ENCODE assay signal across 8 mouse cellular contexts in genomic region chr15:25680269-25680818, GRCm38 (mm10). TPM values are rescaled to one million over a fixed set of nuclear protein-coding genes. Genes with fewer than 3 reads are reported as not detected.
A peak's percentile ranks its signal among the peaks of the same experiment; 100 is the strongest.
DNase-seq lines count a peak whose midpoint lies in the region; ATAC-seq lines count a peak whose summit lies in the region.

No protein-coding gene starts in this region.

- DNase-seq in kidney, postnatal 10 days: peak; percentile 50
- no peak for DNase-seq in kidney, adult 9 months
- no peak for DNase-seq in right cerebral cortex, adult 18-20 months
- DNase-seq in left cerebral cortex, adult 9 months (ENCODE audit: low spot score in 2 of 2): no peak

- H3K9me3 ChIP-seq in embryonic facial prominence, embryonic 12.5 days: no peaks in the 10 kb centered on the region
- no peaks in the 10 kb centered on the region for H3K9me3 ChIP-seq in hindbrain, embryonic 13.5 days
- no peaks in the 10 kb centered on the region for H3K9me3 ChIP-seq in midbrain, embryonic 13.5 days

- H3K4me1 ChIP-seq in embryonic facial prominence, embryonic 12.5 days: peaks cover 62% of the 10 kb centered on the region
- peaks cover 50% of the 10 kb centered on the region for H3K4me1 ChIP-seq in hindbrain, embryonic 13.5 days (replicated peaks)
- H3K4me1 ChIP-seq in midbrain, embryonic 13.5 days (replicated peaks): peaks cover 45% of the 10 kb centered on the region

- no peaks in the 10 kb centered on the region for H3K36me3 ChIP-seq in embryonic facial prominence, embryonic 12.5 days
- no peaks in the 10 kb centered on the region for H3K36me3 ChIP-seq in hindbrain, embryonic 13.5 days
- no peaks in the 10 kb centered on the region for H3K36me3 ChIP-seq in midbrain, embryonic 13.5 days

- no peak overlapping the region for H3K4me3 ChIP-seq in embryonic facial prominence, embryonic 12.5 days
- no peak overlapping the region for H3K4me3 ChIP-seq in hindbrain, embryonic 13.5 days
- no peak overlapping the region for H3K4me3 ChIP-seq in midbrain, embryonic 13.5 days (replicated peaks)

- H3K9ac ChIP-seq in embryonic facial prominence, embryonic 12.5 days: no peak overlapping the region
- H3K9ac ChIP-seq in hindbrain, embryonic 13.5 days: no peak overlapping the region
- no peak overlapping the region for H3K9ac ChIP-seq in midbrain, embryonic 13.5 days (replicated peaks)

- no peaks in the 10 kb centered on the region for H3K27me3 ChIP-seq in embryonic facial prominence, embryonic 12.5 days
- peaks cover 8% of the 10 kb centered on the region; the same call in 1 of the 2 replicates for H3K27me3 ChIP-seq in hindbrain, embryonic 13.5 days
- peaks cover 8% of the 10 kb centered on the region; the same call in 1 of the 2 replicates for H3K27me3 ChIP-seq in midbrain, embryonic 13.5 days

- H3K27ac ChIP-seq in embryonic facial prominence, embryonic 12.5 days: peak overlapping the region; percentile 72
- 0 out of 2 replicates have a peak overlapping the region, but pooled peaks have one; percentile 9 for H3K27ac ChIP-seq in hindbrain, embryonic 13.5 days
- H3K27ac ChIP-seq in midbrain, embryonic 13.5 days: no peak overlapping the region

- WGBS in embryonic facial prominence, embryonic 12.5 days: 30% methylated on average over 10 of the region's 10 CpGs
- 39% methylated on average over 10 of the region's 10 CpGs for WGBS in hindbrain, embryonic 13.5 days
- 59% methylated on average over 10 of the region's 10 CpGs for WGBS in midbrain, embryonic 13.5 days

- no peak overlapping the region for H3K4me2 ChIP-seq in embryonic facial prominence, embryonic 12.5 days (replicated peaks)
- H3K4me2 ChIP-seq in hindbrain, embryonic 13.5 days: no peak overlapping the region
- no peak overlapping the region for H3K4me2 ChIP-seq in midbrain, embryonic 13.5 days (replicated peaks)

- ATAC-seq in embryonic facial prominence, embryonic 12.5 days (ENCODE audit: insufficient number of reproducible peaks, insufficient read depth, low FRiP score, low TSS enrichment): peak; percentile 36; the same call in 1 of the 2 replicates
- ATAC-seq in hindbrain, embryonic 13.5 days (ENCODE audit: low FRiP score): peak; percentile 63; the same call in 1 of the 2 replicates
- ATAC-seq in midbrain, embryonic 13.5 days: peak; percentile 54; the same call in 1 of the 2 replicates
- no peak for ATAC-seq in inflammation-experienced regulatory T-cells, adult 6 months

RNA-seq across cellular contexts. Expression of gene Myo10, which starts 58.0 kb away (rescaled TPM):
- polyA plus RNA-seq in embryonic facial prominence, embryonic 12.5 days (2016; fragmentation: Nextera tagmentation; extraction: Ambion mirVana): 37.7 and 39.8 TPM in 2 replicates
- polyA plus RNA-seq in hindbrain, embryonic 13.5 days (2015; fragmentation: Nextera tagmentation; extraction: Ambion mirVana): 26.6 and 27.8 TPM in 2 replicates
- 42.9 and 43.5 TPM in 2 replicates for polyA plus RNA-seq in midbrain, embryonic 13.5 days (2015; fragmentation: Nextera tagmentation; extraction: Ambion mirVana)
- polyA plus RNA-seq in inflammation-experienced regulatory T-cells, adult 6 months (2017; shearing (Covaris generic)): under 1 TPM; 0.55 to 0.98 (median 0.91) TPM

Comparison
In these comparisons a context has a peak if more than half of its experiments do, and no peak if none do; other contexts are left out.
1. RNA of gene Myo10, which starts 58.0 kb away (polyA plus RNA-seq): 42.9 to 43.5 TPM in midbrain, embryonic 13.5 days, 37.7 to 39.8 TPM in embryonic facial prominence, embryonic 12.5 days and 26.6 to 27.8 TPM in hindbrain, embryonic 13.5 days; 0.55 to 0.98 TPM in inflammation-experienced regulatory T-cells, adult 6 months; every median in the first group is over 10 times any median in the second.